ENCODE assay signal across 8 mouse cellular contexts in genomic region chr5:33535145-33536010, GRCm38 (mm10).
DNase-seq lines count a peak whose midpoint lies in the region; ATAC-seq and TF ChIP-seq lines count a peak whose summit lies in the region.
"Had no signal": no experiment of that assay in that cellular context is flagged by ENCODE, and none has a peak within 500 bp of the region (broad histone marks: within the 10 kb centered on the region; RNA-seq: fewer than 3 reads in every experiment).

No protein-coding gene starts in this region.

- H3K27me3 ChIP-seq in stomach, embryonic 14.5 days (ENCODE audit: control insufficient read depth, insufficient read depth, low read length): peaks cover 6% of the 10 kb centered on the region; the same call in 1 of the 2 replicates
- no peaks in the 10 kb centered on the region for H3K27me3 ChIP-seq in stomach, postnatal 0 days (ENCODE audit: control insufficient read depth, insufficient read depth, low read length)
- peaks cover 97% of the 10 kb centered on the region for H3K27me3 ChIP-seq in forebrain, embryonic 13.5 days
- peaks cover 90% of the 10 kb centered on the region for H3K27me3 ChIP-seq in liver, embryonic 13.5 days

- TF ChIP-seq CTCF in stomach, postnatal 0 days (IDR thresholded peaks at IDR 0.05; ENCODE audit: low read depth): no peak

- no peak for TF ChIP-seq EP300 in stomach, postnatal 0 days (optimal IDR thresholded peaks at IDR 0.05)

- no peak for ATAC-seq in stomach, embryonic 14.5 days (ENCODE audit: insufficient number of reproducible peaks, insufficient read depth, low FRiP score, low read depth)
- no peak for ATAC-seq in stomach, postnatal 0 days (ENCODE audit: low FRiP score, low TSS enrichment)
- no peak for ATAC-seq in forebrain, embryonic 13.5 days
- no peak for ATAC-seq in liver, embryonic 13.5 days (ENCODE audit: low read depth)

- no peak for DNase-seq in stomach, postnatal 0 days (ENCODE audit: low spot score)
- no peak for DNase-seq in liver, embryonic 13.5 days
- DNase-seq in adrenal gland, postnatal 14 days: no peak
- DNase-seq in ovary, postnatal 10 days (ENCODE audit: low spot score): no peak
- no peak for DNase-seq in gastrocnemius, postnatal 4 days (ENCODE audit: low spot score in 2 of 2)
- DNase-seq: adrenal gland, adult 8-10 months had no signal

- peak overlapping the region; percentile 28; the same call in 1 of the 2 replicates for H3K4me2 ChIP-seq in stomach, embryonic 14.5 days (replicated peaks; ENCODE audit: low read depth, low read length)
- no peak overlapping the region for H3K4me2 ChIP-seq in stomach, postnatal 0 days (replicated peaks; ENCODE audit: low read depth)
- peak overlapping the region; percentile 41 for H3K4me2 ChIP-seq in forebrain, embryonic 13.5 days
- peak overlapping the region; percentile 9; the same call in 1 of the 2 replicates for H3K4me2 ChIP-seq in liver, embryonic 13.5 days

- no peaks in the 10 kb centered on the region for H3K36me3 ChIP-seq in stomach, embryonic 14.5 days (ENCODE audit: control insufficient read depth, insufficient read depth, low read length)
- no peaks in the 10 kb centered on the region for H3K36me3 ChIP-seq in stomach, postnatal 0 days (ENCODE audit: control insufficient read depth, insufficient read depth, low read length)
- H3K36me3 ChIP-seq in forebrain, embryonic 13.5 days (ENCODE audit: poor library complexity, severe bottlenecking): no peaks in the 10 kb centered on the region
- H3K36me3 ChIP-seq in liver, embryonic 13.5 days: no peaks in the 10 kb centered on the region

- WGBS in stomach, embryonic 14.5 days: 13% methylated on average over 21 of the region's 21 CpGs
- whole genome bisulfite sequencing in stomach, postnatal 0 days: 25% methylated on average over 21 of the region's 21 CpGs
- 7% methylated on average over 21 of the region's 21 CpGs for WGBS in forebrain, embryonic 13.5 days
- WGBS in liver, embryonic 13.5 days (ENCODE audit: insufficient replicate concordance): 12% methylated on average over 21 of the region's 21 CpGs

- H3K27ac ChIP-seq in stomach, embryonic 14.5 days (ENCODE audit: low read length): no peak overlapping the region
- no peak overlapping the region for H3K27ac ChIP-seq in stomach, postnatal 0 days (replicated peaks)
- no peak overlapping the region for H3K27ac ChIP-seq in forebrain, embryonic 13.5 days
- H3K27ac ChIP-seq in liver, embryonic 13.5 days: no peak overlapping the region

- H3K9me3 ChIP-seq in stomach, embryonic 14.5 days (ENCODE audit: control insufficient read depth, low read depth, low read length): no peaks in the 10 kb centered on the region
- H3K9me3 ChIP-seq in stomach, postnatal 0 days (ENCODE audit: control insufficient read depth, low read length): no peaks in the 10 kb centered on the region
- no peaks in the 10 kb centered on the region for H3K9me3 ChIP-seq in forebrain, embryonic 13.5 days (replicated peaks)
- no peaks in the 10 kb centered on the region for H3K9me3 ChIP-seq in liver, embryonic 13.5 days (replicated peaks)

- H3K9ac ChIP-seq in stomach, embryonic 14.5 days (replicated peaks; ENCODE audit: low read depth, low read length): no peak overlapping the region
- H3K9ac ChIP-seq in stomach, postnatal 0 days (ENCODE audit: low read length): no peak overlapping the region
- no peak overlapping the region for H3K9ac ChIP-seq in forebrain, embryonic 13.5 days
- H3K9ac ChIP-seq in liver, embryonic 13.5 days: no peak overlapping the region

- H3K4me1 ChIP-seq in stomach, embryonic 14.5 days (ENCODE audit: control insufficient read depth, insufficient read depth, low read length): no peaks in the 10 kb centered on the region
- H3K4me1 ChIP-seq in stomach, postnatal 0 days (replicated peaks; ENCODE audit: control insufficient read depth, insufficient read depth): no peaks in the 10 kb centered on the region
- peaks cover 25% of the 10 kb centered on the region for H3K4me1 ChIP-seq in forebrain, embryonic 13.5 days
- 0 out of 2 replicates have a peak, but pooled peaks cover 2% of the 10 kb centered on the region for H3K4me1 ChIP-seq in liver, embryonic 13.5 days (replicated peaks)

- no peak overlapping the region for H3K4me3 ChIP-seq in stomach, embryonic 14.5 days (ENCODE audit: low read depth, low read length)
- no peak overlapping the region for H3K4me3 ChIP-seq in stomach, postnatal 0 days (ENCODE audit: low read depth, low read length)
- H3K4me3 ChIP-seq in forebrain, embryonic 13.5 days: no peak overlapping the region
- H3K4me3 ChIP-seq in liver, embryonic 13.5 days (replicated peaks): no peak overlapping the region
